Mouse (Mus musculus) cerebellum, adult 2 months (tissue): Measurements from ENCODE around the gene Dscaml1.

ENCODE experiments used
- CTCF ChIP-seq: fragments of 200-500 bp; IDR thresholded peaks from 2 replicates; pipeline ENCODE4 v1.5.1; 2011; ENCODE audit warnings: low read depth, mild to moderate bottlenecking, control low read depth, low read length, moderate library complexity, borderline replicate concordance; ENCODE audit not compliant: insufficient read depth
- POLR2A ChIP-seq: fragments of 200-500 bp; IDR thresholded peaks from 2 replicates; pipeline ENCODE4 v1.6.1; 2011; ENCODE audit warnings: low read length, control low read depth, borderline replicate concordance; ENCODE audit not compliant: insufficient read depth

DNA sequence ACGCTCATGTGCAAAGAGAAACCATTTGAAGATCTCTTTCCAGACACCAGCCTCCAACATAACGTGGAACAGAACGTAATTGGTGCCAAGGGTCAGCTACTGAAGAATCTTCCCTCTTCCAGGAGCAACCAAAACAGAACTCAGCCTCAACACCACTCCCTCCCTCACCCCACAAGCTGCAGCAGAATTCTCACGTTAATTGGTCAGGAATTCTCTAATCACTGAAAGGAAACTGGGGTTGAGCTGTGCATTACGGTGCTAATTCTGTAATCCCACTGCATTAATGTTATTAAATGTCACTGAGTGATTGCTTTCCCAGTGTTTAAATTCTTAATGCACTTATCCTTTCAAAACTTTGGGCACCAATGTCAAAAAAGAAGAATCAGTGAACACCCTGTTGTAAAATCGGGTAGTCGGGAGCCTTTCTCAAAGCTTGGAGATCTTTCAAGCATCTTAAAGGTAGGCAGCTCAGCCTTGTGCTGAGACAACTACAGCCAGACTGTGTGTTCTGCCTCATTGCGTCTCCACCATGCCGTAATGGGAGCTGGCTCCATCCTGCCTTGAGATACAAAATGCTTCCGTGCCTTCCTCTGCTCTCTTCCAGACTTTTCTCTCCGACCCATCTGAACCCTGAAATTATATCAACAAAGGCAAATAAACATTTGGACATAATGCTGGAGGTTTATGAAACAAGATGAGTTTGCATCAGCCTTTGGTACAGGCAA, 184.1 kb downstream of the Dscaml1 start:
- no peak for TF ChIP-seq CTCF
- TF ChIP-seq POLR2A, result no peak
